Mouse (Mus musculus): Measurements from ENCODE around the gene Tmem270.

The Tmem270 gene

GRCm38 (mm10) chr5:134926726-134927125 is 20.2 kb upstream of the Tmem270 start:
- DNase-seq, result no peak

DNA sequence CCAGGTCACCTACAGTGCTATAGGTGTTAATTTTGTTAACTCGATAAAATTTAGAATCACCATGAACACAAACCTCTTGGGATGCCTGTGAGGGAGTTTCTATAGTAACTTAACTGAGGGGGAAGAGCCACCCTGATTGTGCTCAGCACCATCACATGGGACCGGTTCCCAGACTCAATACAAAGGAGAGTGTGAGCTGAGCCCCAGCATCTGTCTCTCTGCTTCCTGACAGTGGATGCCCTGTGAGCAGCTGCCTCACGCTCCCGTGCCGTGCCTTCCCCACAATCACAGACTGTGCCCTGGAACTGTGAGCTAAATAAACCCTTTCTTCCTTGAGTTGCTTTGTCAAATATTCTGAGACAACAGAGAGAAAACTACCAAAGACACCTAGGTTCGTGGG is 16.6 kb upstream of the Tmem270 start:
- no peak for DNase-seq

GRCm38 (mm10) chr5:134921106-134921505 is 14.6 kb upstream of the Tmem270 start:
- DNase-seq, result no peak

DNA sequence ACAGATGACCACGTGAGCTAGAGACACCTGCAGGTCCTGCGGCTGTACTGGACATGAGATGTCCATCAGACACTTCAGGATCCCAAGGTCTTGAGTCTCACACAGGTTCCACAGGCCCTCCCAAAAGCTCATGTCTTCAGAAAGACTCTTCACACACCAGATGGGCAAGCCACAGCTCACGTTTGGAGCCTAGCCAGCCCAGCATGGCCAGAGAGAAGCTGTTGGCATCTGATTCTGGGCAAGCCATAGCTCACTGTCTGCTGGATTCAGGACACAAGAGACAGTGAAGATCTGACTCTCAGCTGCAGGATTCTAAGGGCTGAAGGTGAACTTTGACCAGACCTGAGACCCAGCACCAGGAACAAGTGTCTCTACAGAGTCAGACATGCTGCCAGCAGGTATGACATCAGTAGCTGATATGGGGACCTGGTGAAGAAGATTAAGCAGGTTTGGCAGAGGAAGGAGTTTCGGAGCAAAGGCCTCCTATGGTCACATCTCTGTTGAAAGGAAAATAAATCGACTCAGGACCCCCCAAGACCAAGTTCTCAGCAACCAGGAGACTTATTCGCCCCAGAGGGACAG is 13.7 kb upstream of the Tmem270 start:
- no peak for DNase-seq

GRCm38 (mm10) chr5:134919097-134919496 is 12.6 kb upstream of the Tmem270 start:
- no peak for DNase-seq

DNA sequence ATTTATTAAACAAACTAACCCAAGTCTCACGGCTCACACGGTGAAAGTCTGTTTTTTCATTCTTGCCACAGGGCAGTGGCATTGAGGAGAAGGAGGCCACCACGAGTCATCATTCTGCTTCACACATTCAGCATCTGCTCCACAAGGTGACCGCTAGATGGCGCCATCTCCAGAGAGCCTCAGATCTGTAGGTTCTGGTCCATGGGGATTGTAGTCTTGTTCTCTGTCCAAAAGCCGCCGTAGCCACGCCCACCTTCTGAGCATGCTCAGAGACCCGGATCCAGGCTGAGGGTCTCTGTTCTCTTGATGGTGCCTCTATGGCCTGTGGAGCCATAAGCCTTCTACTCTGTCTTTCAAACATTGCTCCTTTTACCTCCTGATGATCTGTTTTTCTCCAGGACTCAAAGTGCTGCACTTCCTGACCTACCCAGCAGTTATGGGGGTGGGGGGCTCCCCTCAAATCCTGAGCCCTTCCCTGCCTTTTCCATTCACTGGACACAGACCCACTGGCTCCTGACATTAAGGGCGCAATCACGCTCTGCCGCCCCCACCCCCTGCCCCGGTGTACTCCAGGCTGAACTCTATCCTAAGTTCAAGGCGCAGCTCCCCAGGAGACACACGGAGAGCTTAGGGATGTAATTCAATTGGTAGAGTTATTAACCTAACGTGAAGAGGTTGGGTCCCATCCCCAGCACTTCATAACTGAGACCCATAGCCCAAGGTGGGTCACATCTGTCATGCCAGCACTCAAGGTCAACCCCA is 11.7 kb upstream of the Tmem270 start:
- peak; percentile 7 for DNase-seq

DNA sequence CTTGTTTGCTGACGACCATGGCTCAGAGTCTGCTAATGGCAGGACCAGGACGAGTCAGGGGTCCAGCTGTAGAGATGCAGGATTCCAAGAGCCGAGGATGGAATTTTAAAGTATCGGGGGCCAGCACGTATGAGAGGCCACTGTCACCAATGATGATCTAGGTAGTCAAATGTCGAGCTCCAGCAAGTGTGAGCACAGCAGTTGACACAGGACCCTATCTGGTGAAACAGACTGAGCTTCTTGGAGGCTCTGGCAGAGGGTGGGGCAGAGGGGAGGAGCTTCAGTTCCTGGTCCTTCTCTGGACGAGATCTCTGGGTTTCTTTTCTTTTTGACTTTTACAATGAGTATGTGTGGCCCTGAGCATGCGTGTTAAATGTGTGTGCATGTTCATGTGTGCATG is 8.8 kb upstream of the Tmem270 start, which contains the start of gene Cldn13:
TSS of gene Cldn13 (minus strand) at position 216 of the 400 bp plus-strand sequence.
- no peak for DNase-seq

- DNase-seq, result no peak
Observed at GRCm38 (mm10) chr5:134914510-134914909, 8.0 kb upstream of the Tmem270 start.

- no peak for DNase-seq
Observed at GRCm38 (mm10) chr5:134913753-134914152, 7.2 kb upstream of the Tmem270 start.

- no peak for DNase-seq
Observed at GRCm38 (mm10) chr5:134913352-134913751, 6.8 kb upstream of the Tmem270 start.

- DNase-seq, result no peak
Observed at GRCm38 (mm10) chr5:134911901-134912300, 5.4 kb upstream of the Tmem270 start.

GRCm38 (mm10) chr5:134907135-134907534 is 602 bp upstream of the Tmem270 start:
- peak; percentile 76 for DNase-seq

DNA sequence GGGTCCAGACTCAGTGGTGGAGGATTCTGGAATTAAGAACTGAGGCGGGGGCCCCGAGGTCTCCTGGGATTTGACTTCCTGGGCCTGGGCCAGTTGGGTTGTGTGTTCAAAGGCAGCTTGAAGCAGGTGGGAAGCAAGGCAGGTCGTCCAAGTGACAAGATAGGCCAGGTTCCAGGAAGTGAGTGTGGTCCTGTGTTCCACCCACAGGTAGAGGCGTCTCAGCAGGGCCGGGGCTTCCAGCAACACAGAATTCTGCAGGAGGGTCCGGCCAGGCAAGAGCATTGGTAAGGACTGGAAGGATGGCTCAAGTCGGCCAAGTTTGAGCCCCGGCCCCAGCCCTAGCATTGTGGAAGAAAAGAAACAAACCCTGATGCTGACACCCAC is 4.9 kb downstream of the Tmem270 start:
- no peak for DNase-seq

- peak; percentile 16 for DNase-seq
Observed at GRCm38 (mm10) chr5:134901012-134901643, 5.4 kb downstream of the Tmem270 start.

DNA sequence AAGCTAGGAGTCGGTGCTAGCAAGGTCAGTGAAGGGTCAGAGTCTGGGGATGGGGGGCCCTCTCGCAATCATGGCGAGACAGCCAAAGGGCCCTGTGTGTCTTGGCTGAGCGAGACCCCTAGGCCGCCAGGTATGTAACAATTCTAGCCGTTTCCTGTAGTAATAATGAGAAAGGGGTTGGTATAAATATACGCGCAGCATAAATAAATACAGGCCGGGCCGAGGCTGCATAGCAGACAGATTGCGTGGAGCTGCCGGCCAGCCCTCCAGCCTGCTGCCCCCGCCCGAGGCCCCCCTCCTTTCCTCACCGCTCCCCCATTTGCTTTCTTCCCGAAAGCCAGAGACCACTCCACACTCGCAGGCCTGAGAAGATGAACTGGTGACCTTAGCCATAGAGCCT is 8.9 kb downstream of the Tmem270 start:
- DNase-seq, result no peak

- DNase-seq, result no peak
Observed at GRCm38 (mm10) chr5:134896965-134897364, 9.6 kb downstream of the Tmem270 start.

DNA sequence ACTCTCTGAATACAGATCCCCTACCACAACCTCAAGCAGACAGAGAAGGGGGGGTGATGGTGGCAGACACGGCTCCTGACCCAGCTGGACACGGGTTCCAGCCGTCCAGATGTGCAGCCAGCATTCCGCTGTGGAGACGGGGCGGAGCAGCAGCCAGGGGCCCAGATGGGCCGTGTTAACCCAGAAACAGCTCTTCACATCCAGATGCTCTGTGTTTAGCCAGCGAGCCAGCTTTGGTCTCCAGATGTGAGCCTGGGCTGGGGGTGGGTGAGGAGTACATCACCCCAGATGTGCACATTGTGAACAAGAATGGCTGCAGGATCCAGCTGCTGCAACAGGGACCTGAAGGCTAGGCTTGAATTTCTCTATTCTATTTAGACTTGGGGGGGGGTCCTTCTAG is 11.2 kb downstream of the Tmem270 start:
- no peak for DNase-seq

GRCm38 (mm10) chr5:134892717-134893116 is 13.8 kb downstream of the Tmem270 start:
- no peak for DNase-seq

DNA sequence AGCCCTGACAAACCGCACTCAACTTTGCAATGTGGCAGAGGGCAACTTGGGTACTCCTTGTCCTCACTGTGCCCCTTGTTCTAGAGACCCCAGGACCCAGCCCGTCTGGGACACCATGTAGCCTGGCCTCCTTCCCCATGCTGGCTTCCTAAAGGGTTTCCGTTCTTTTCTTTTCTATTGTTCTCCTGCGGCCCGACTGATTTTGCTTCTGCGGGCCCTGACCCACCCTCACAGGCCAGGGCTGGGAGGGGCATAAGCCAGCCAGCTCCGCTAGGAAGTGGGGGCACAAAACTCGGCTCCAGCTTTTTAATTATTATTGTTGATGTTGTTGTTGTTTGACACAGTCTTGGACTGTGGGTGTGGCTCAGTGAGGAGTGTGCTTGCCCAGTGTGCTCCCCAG is 15.0 kb downstream of the Tmem270 start:
- DNase-seq, result no peak

DNA sequence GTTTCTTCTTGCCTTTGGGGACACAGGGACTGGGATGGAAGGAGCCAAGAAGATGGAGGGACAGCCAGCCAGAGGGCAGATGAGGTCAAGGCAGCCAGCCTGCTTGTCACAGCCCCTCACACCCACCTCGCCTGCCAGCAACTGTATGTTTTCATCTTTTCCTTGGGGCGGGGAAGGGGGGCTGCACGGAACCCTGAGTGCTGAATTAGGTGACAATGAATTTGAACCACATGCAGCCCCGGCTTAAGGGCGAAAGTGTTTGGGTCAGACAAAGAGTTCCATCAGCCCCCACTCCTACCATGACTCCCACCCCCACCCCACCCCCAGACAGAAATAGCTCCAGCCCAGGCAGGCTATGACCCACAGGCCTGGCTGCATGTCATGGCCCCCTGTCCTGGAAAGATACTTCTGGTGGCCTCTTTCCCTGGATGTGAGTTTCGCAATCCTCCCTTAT is 15.9 kb downstream of the Tmem270 start:
- DNase-seq, result no peak

DNA sequence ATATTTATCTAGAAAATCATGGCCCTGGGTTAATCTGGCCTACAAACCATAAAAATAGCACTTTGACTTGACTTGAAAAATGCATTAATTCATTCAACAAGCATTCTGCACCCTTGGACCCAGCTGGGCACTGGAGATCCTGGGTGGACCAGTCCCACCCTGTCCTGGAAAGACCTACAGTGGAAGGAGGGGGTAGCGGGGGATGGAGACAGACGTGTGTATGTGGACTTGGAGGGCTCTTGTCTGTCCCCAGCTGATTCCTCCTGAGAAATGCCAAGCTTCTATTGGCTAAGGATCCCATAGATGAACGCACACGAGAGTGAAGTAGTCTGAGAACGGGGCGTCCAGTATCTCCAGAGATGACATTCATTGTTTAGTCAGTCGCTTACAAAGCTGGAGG is 18.0 kb downstream of the Tmem270 start:
- DNase-seq, result no peak

DNA sequence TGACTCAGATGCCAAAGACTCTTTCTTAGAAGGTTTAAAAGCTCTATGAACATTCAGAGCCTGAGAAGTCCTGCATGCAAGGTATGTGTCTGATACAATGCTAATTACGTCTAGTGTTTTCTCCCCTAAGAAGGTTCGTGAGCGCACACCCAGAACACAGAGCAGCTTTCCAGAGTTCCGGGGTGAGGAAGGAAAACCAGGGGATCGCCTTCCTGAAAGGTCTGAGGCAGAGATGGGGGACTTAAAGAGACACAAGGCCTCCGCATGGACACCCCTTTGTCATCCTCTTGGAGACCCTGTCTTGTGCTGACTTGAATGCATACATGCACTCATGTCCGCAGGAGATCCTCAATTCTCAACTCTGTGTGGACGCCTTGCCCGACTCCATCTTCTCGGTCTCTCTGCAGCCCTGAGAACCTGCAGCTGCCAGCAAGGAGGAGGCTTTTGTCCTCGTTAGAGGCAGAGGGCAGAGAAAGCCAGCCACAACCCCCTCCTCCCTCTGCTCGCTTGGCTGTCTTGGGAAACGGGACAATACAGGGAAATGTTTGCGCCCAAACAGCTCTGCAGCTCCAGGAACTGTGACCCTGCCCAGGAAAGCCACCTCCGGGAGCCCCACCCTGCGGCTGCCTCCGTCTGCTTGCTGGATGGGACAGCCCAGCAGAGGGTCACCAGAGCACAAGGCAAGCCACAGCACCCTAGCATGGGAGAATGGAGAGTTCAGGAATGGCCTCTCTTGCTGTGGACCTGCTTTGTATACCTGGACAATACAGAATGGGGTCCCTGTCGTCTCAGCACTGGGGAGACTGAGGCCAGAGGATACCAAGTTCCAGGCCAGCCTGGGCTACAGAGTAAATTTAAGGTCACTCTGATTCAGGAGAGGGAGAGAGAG is 18.8 kb downstream of the Tmem270 start:
- DNase-seq, result no peak

DNA sequence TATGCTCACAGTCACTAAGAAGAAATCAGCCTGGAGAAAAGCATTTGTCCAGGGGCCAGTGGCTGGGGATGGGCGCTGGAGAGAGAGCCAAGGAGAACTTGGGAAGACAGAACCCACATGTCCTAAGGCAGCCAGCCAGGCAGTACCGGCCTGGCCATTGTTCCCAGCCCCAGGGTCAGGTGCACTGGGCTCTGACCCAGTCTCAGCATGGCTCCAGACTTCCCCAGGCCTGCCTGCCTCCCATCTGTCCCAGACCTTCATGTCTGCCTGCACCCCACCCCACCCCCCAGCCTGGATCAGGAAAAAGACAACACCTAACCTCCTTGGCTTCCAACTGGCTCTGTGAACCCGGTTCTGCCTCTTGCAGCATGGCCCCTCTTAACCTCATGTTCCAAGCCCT is 23.5 kb downstream of the Tmem270 start:
- DNase-seq, result peak; percentile 79

Data from cerebellum, adult 11 months (tissue).